Mouse (Mus musculus): Measurements from ENCODE around the gene Kctd6. TPM values are rescaled to one million over a fixed set of nuclear protein-coding genes. Genes with fewer than 3 reads are reported as not detected.
A peak's percentile ranks its signal among the peaks of the same experiment; 100 is the strongest.

Kctd6 gene
- total and polyA plus RNA-seq, 3 experiments, result 2.9 to 4.2 (median 3.8) TPM

GRCm38 (mm10) chr14:8220306-8220705 is 6.4 kb downstream of the Kctd6 start:
- Histone ChIP-seq H3K9me3 (replicated peaks; ENCODE audit: low read length) (no peaks in the 10 kb centered on the region), H3K4me3 (replicated peaks in 1 of 3; ENCODE audit: low read depth in 2 of 3, low read length in 2 of 3, poor library complexity in 1 of 3) (no peak overlapping the region), H3K4me2 (ENCODE audit: insufficient read depth, low read depth, poor library complexity, severe bottlenecking) (no peak overlapping the region), H3K4me1 (ENCODE audit: control insufficient read depth in 1 of 2, insufficient read depth in 2 of 2) (peaks cover 4 to 23% of the 10 kb centered on the region in 2 experiments), H3K36me3 (replicated peaks in 1 of 2; ENCODE audit: control insufficient read depth in 1 of 2, insufficient read depth in 1 of 2, low read length in 1 of 2) (peaks cover 0 to 4% of the 10 kb centered on the region in 2 experiments), H3K9ac (ENCODE audit: insufficient read depth, low read depth) (no peak overlapping the region), H3K27me3 (replicated peaks) (peaks cover 3% of the 10 kb centered on the region), H3K79me2 (replicated peaks; ENCODE audit: control insufficient read depth, extremely low read depth, insufficient read depth, poor library complexity, severe bottlenecking) (no peaks in the 10 kb centered on the region), H3K27ac (ENCODE audit: insufficient read depth, low read depth) (no peak overlapping the region)
- dilution Hi-C loops (cut with MboI; ENCODE audit: extremely low pct_ligation_motif_present, extremely low pct_unique_long_range_greater_than_20kb, low sequenced_read_pairs) (no loop called here), in situ Hi-C loops (cut with MboI; ENCODE audit: low pct_ligation_motif_present, low pct_unique_long_range_greater_than_20kb, low sequenced_read_pairs) (no loop called here)
- TF ChIP-seq ELF1 (IDR thresholded peaks at IDR 0.05; ENCODE audit: low read depth, low read length) (no peak), CTCF (conservative IDR thresholded peaks at IDR 0.05 in 1 of 2, IDR thresholded peaks at IDR 0.05 in 1 of 2; ENCODE audit: low read depth in 2 of 2, low read length in 2 of 2) (peak; percentile 41 to 60)
- DNase-seq (ENCODE audit: extremely low read depth), result no peak

DNA sequence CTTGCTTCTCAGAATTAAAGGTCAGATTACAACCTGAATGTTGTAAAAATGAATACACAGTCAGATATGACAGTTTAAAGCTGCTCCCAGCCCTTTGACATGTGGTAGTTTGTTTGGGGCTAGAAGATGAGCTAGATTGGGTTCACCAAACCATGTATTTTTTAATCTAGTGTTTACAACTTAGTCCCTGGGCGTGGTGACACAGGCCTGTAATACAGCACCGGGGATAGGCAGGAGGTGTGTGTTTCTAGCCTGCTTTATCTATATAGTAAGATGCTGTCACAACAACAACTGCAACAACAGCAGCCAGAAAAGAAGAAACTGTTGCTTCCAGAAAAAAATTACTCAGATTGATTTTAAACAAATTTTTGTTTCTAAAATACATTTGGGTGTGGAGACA is 7.0 kb downstream of the Kctd6 start:
- no peak for DNase-seq (ENCODE audit: extremely low read depth)
- no peak overlapping the region for H3K9ac ChIP-seq (ENCODE audit: insufficient read depth, low read depth)
- H3K27me3 ChIP-seq (replicated peaks), result peaks cover 2% of the 10 kb centered on the region
- peaks cover 0 to 4% of the 10 kb centered on the region in 2 experiments for H3K36me3 ChIP-seq (replicated peaks in 1 of 2; ENCODE audit: control insufficient read depth in 1 of 2, insufficient read depth in 1 of 2, low read length in 1 of 2)
- dilution Hi-C loops (cut with MboI; ENCODE audit: extremely low pct_ligation_motif_present, extremely low pct_unique_long_range_greater_than_20kb, low sequenced_read_pairs) (no loop called here), in situ Hi-C loops (cut with MboI; ENCODE audit: low pct_ligation_motif_present, low pct_unique_long_range_greater_than_20kb, low sequenced_read_pairs) (no loop called here)
- TF ChIP-seq E2F4 (IDR thresholded peaks at IDR 0.05; ENCODE audit: insufficient replicate concordance, low read depth, low read length) (no peak), NELFE (IDR thresholded peaks at IDR 0.05; ENCODE audit: low read depth, low read length) (no peak), SIN3A (IDR thresholded peaks at IDR 0.05; ENCODE audit: low read length) (no peak), MAZ (IDR thresholded peaks at IDR 0.05; ENCODE audit: low read depth, low read length) (no peak), CHD1 (IDR thresholded peaks at IDR 0.05; ENCODE audit: low read depth, low read length) (no peak), MAX (IDR thresholded peaks at IDR 0.05; ENCODE audit: low read length) (no peak)
- peaks cover 4 to 23% of the 10 kb centered on the region in 2 experiments for H3K4me1 ChIP-seq (ENCODE audit: control insufficient read depth in 1 of 2, insufficient read depth in 2 of 2)
- no peak overlapping the region for H3K4me2 ChIP-seq (ENCODE audit: insufficient read depth, low read depth, poor library complexity, severe bottlenecking)
- no peak overlapping the region for H3K27ac ChIP-seq (ENCODE audit: insufficient read depth, low read depth)
- H3K4me3 ChIP-seq (replicated peaks in 1 of 3; ENCODE audit: low read depth in 2 of 3, low read length in 2 of 3, poor library complexity in 1 of 3), result no peak overlapping the region
- H3K79me2 ChIP-seq (replicated peaks; ENCODE audit: control insufficient read depth, extremely low read depth, insufficient read depth, poor library complexity, severe bottlenecking), result no peaks in the 10 kb centered on the region
- no peaks in the 10 kb centered on the region for H3K9me3 ChIP-seq (replicated peaks; ENCODE audit: low read length)

GRCm38 (mm10) chr14:8222561-8222960 is 8.6 kb downstream of the Kctd6 start:
- H3K4me2 ChIP-seq (ENCODE audit: insufficient read depth, low read depth, poor library complexity, severe bottlenecking), result no peak overlapping the region
- in situ Hi-C loops (cut with MboI; ENCODE audit: low pct_ligation_motif_present, low pct_unique_long_range_greater_than_20kb, low sequenced_read_pairs) (no loop called here), dilution Hi-C loops (cut with MboI; ENCODE audit: extremely low pct_ligation_motif_present, extremely low pct_unique_long_range_greater_than_20kb, low sequenced_read_pairs) (no loop called here)
- peaks cover 4 to 23% of the 10 kb centered on the region in 2 experiments for H3K4me1 ChIP-seq (ENCODE audit: control insufficient read depth in 1 of 2, insufficient read depth in 2 of 2)
- TF ChIP-seq CTCF (conservative IDR thresholded peaks at IDR 0.05 in 1 of 2, IDR thresholded peaks at IDR 0.05 in 1 of 2; ENCODE audit: low read depth in 2 of 2, low read length in 2 of 2) (no peak), ZKSCAN1 (IDR thresholded peaks at IDR 0.05; ENCODE audit: borderline replicate concordance, low read depth, low read length) (no peak), USF1 (IDR thresholded peaks at IDR 0.05; ENCODE audit: low read depth, low read length) (no peak), IRF4 (IDR thresholded peaks at IDR 0.05; ENCODE audit: low read depth, low read length) (no peak), MXI1 (IDR thresholded peaks at IDR 0.05; ENCODE audit: low read depth, low read length) (no peak), MAX (IDR thresholded peaks at IDR 0.05; ENCODE audit: low read length) (no peak), RCOR1 (conservative IDR thresholded peaks at IDR 0.05; ENCODE audit: low read depth, low read length) (no peak), JUND (conservative IDR thresholded peaks at IDR 0.05; ENCODE audit: low read depth, low read length) (no peak), TCF12 (IDR thresholded peaks at IDR 0.05; ENCODE audit: low read depth, low read length) (no peak)
- H3K79me2 ChIP-seq (replicated peaks; ENCODE audit: control insufficient read depth, extremely low read depth, insufficient read depth, poor library complexity, severe bottlenecking), result no peaks in the 10 kb centered on the region
- H3K9ac ChIP-seq (ENCODE audit: insufficient read depth, low read depth), result no peak overlapping the region
- no peak overlapping the region for H3K27ac ChIP-seq (ENCODE audit: insufficient read depth, low read depth)
- H3K9me3 ChIP-seq (replicated peaks; ENCODE audit: low read length), result no peaks in the 10 kb centered on the region
- peaks cover 0 to 4% of the 10 kb centered on the region in 2 experiments for H3K36me3 ChIP-seq (replicated peaks in 1 of 2; ENCODE audit: control insufficient read depth in 1 of 2, insufficient read depth in 1 of 2, low read length in 1 of 2)
- H3K27me3 ChIP-seq (replicated peaks), result no peaks in the 10 kb centered on the region
- DNase-seq (ENCODE audit: extremely low read depth), result no peak
- no peak overlapping the region for H3K4me3 ChIP-seq (replicated peaks in 1 of 3; ENCODE audit: low read depth in 2 of 3, low read length in 2 of 3, poor library complexity in 1 of 3)
